21 mouse cellular contexts compared by ENCODE assay signal in the genomic region with DNA sequence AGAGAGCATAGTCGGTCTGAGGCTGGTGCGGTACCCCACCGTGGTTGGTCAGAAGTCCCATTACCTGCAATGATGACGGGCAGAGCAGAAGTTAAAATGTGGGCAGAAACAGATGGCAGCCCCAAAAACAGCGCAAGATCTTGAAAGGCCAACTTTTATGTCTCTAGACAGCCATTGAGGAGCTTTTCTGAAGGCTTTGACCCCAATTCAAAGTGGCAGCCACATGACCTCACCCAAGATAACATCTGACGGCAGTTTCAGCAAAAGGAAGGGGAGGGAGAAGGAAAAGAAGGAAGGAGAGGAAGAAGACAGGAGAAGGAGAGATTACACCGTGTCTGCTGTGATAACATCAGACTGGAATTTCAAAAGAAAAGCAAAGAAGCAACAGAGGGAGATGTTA.
"Had no signal": no experiment of that assay in that cellular context is flagged by ENCODE, and none has a peak within 500 bp of the region (broad histone marks: within the 10 kb centered on the region; RNA-seq: fewer than 3 reads in every experiment).

No protein-coding gene starts in this region.

- ATAC-seq: liver, postnatal 0 days; lung, postnatal 0 days; midbrain, embryonic 16.5 days had no signal

- H3K9me3 ChIP-seq: liver, embryonic 15.5 days; lung, embryonic 15.5 days; midbrain, embryonic 12.5 days; neural tube, embryonic 13.5 days; neural tube, embryonic 15.5 days; stomach, embryonic 15.5 days had no signal

- H3K4me3 ChIP-seq: liver, embryonic 15.5 days; lung, embryonic 15.5 days; megakaryocyte, embryonic 14.5 days; midbrain, embryonic 12.5 days; myocyte; neural tube, embryonic 13.5 days; neural tube, embryonic 15.5 days; stomach, embryonic 15.5 days had no signal

- H3K27me3 ChIP-seq: liver, embryonic 15.5 days; megakaryocyte, embryonic 14.5 days; neural tube, embryonic 15.5 days had no signal

- H3K36me3 ChIP-seq: liver, embryonic 15.5 days; lung, embryonic 15.5 days; neural tube, embryonic 13.5 days; neural tube, embryonic 15.5 days; stomach, embryonic 15.5 days had no signal

- H3K9ac ChIP-seq: liver, embryonic 15.5 days; liver, postnatal 0 days; lung, embryonic 15.5 days; midbrain, embryonic 12.5 days; neural tube, embryonic 13.5 days; neural tube, embryonic 15.5 days; stomach, embryonic 15.5 days had no signal

- DNase-seq: liver, postnatal 0 days; lung, adult 2 months; lung, postnatal 14 days; lung, postnatal 36 days; midbrain, embryonic 14.5 days; right cerebral cortex, postnatal 14 days; thymus, adult 2 months; thymus, postnatal 25 days; thymus, postnatal 4 days had no signal

- H3K4me2 ChIP-seq: liver, embryonic 15.5 days; lung, embryonic 15.5 days; midbrain, embryonic 12.5 days; neural tube, embryonic 13.5 days; neural tube, embryonic 15.5 days; stomach, embryonic 15.5 days had no signal

- H3K27ac ChIP-seq: liver, embryonic 15.5 days; lung, embryonic 15.5 days; macrophage; midbrain, embryonic 12.5 days; neural tube, embryonic 13.5 days; neural tube, embryonic 15.5 days; stomach, embryonic 15.5 days; stomach, postnatal 0 days had no signal

- H3K4me1 ChIP-seq: liver, embryonic 15.5 days; lung, embryonic 15.5 days; megakaryocyte, embryonic 14.5 days; midbrain, embryonic 12.5 days; neural tube, embryonic 13.5 days; neural tube, embryonic 15.5 days; stomach, embryonic 15.5 days had no signal
